Mouse (Mus musculus) cerebellum, adult 2 months (tissue): ENCODE measurements around the gene Dapp1.

Source experiments
- CTCF ChIP-seq: fragments of 200-500 bp; IDR thresholded peaks from 2 replicates; pipeline ENCODE4 v1.5.1; 2011; ENCODE audit warnings: low read depth, mild to moderate bottlenecking, control low read depth, low read length, moderate library complexity, borderline replicate concordance; ENCODE audit not compliant: insufficient read depth
- POLR2A ChIP-seq: fragments of 200-500 bp; IDR thresholded peaks from 2 replicates; pipeline ENCODE4 v1.6.1; 2011; ENCODE audit warnings: low read length, control low read depth, borderline replicate concordance; ENCODE audit not compliant: insufficient read depth

- TF ChIP-seq CTCF (no peak), POLR2A (peak; percentile 57; the same call in 1 of the 2 replicates)
These were observed 44.9 kb upstream of the Dapp1 start for GRCm38 (mm10) chr3:138026286-138026685.
